Mouse (Mus musculus): Measurements from ENCODE around the gene Prss16. TPM values are rescaled to one million over a fixed set of nuclear protein-coding genes. Genes with fewer than 3 reads are reported as not detected.
"Not testable (repeated sequence)": the region's sequence is repeated elsewhere in the genome, so short reads cannot be mapped to it uniquely, and the experiment has no call there.

Prss16 gene
- polyA plus RNA-seq, 1 experiment, result 1.1 TPM

- no peak for DNase-seq (ENCODE audit: low read depth in 1 of 2, low spot score in 2 of 2)
- Histone ChIP-seq H3K4me1 (ENCODE audit: control insufficient read depth, insufficient read depth, insufficient read length) (no peaks in the 10 kb centered on the region; the same call in 1 of the 2 replicates), H3K27me3 (ENCODE audit: control insufficient read depth, insufficient read depth, low read length) (no peaks in the 10 kb centered on the region), H3K4me3 (ENCODE audit: extremely low read depth, insufficient read depth, insufficient read length) (no peak overlapping the region), H3K27ac (ENCODE audit: insufficient read depth, low read length) (no peak overlapping the region), H3K36me3 (ENCODE audit: control insufficient read depth, insufficient read depth, low read length) (no peaks in the 10 kb centered on the region)
- whole genome bisulfite sequencing, result 44% methylated on average over 2 of the region's 2 CpGs
- TF ChIP-seq CTCF (IDR thresholded peaks at IDR 0.05; ENCODE audit: extremely low read depth, insufficient read depth, insufficient read length, insufficient replicate concordance) (no peak), POLR2A (IDR thresholded peaks at IDR 0.05; ENCODE audit: low read depth, low read length) (no peak)
Measured at GRCm38 (mm10) chr13:22045311-22045710, 35.8 kb upstream of the Prss16 start.

- no peaks in the 10 kb centered on the region for H3K27me3 ChIP-seq (ENCODE audit: control insufficient read depth, insufficient read depth, low read length)
- H3K36me3 ChIP-seq (ENCODE audit: control insufficient read depth, insufficient read depth, low read length), result no peaks in the 10 kb centered on the region
- WGBS, result 94% methylated on average over 6 of the region's 6 CpGs
- no peak for TF ChIP-seq POLR2A (IDR thresholded peaks at IDR 0.05; ENCODE audit: low read depth, low read length)
- no peak for TF ChIP-seq CTCF (IDR thresholded peaks at IDR 0.05; ENCODE audit: extremely low read depth, insufficient read depth, insufficient read length, insufficient replicate concordance)
- H3K4me1 ChIP-seq (ENCODE audit: control insufficient read depth, insufficient read depth, insufficient read length), result no peaks in the 10 kb centered on the region
- no peak overlapping the region for H3K4me3 ChIP-seq (ENCODE audit: extremely low read depth, insufficient read depth, insufficient read length)
- DNase-seq (ENCODE audit: low read depth in 1 of 2, low spot score in 2 of 2), result no peak
- H3K27ac ChIP-seq (ENCODE audit: insufficient read depth, low read length), result no peak overlapping the region
Measured at GRCm38 (mm10) chr13:22044432-22045155, 35.1 kb upstream of the Prss16 start.

- no peaks in the 10 kb centered on the region for H3K27me3 ChIP-seq (ENCODE audit: control insufficient read depth, insufficient read depth, low read length)
- H3K27ac ChIP-seq (ENCODE audit: insufficient read depth, low read length), result peak overlapping the region; percentile 89
- no peaks in the 10 kb centered on the region for H3K4me1 ChIP-seq (ENCODE audit: control insufficient read depth, insufficient read depth, insufficient read length)
- TF ChIP-seq POLR2A (IDR thresholded peaks at IDR 0.05; ENCODE audit: low read depth, low read length) (no peak), CTCF (IDR thresholded peaks at IDR 0.05; ENCODE audit: extremely low read depth, insufficient read depth, insufficient read length, insufficient replicate concordance) (no peak)
- H3K36me3 ChIP-seq (ENCODE audit: control insufficient read depth, insufficient read depth, low read length), result no peaks in the 10 kb centered on the region
- WGBS, result under 1% methylated on average over 13 of the region's 14 CpGs
- no peak for DNase-seq (ENCODE audit: low read depth in 1 of 2, low spot score in 2 of 2)
- peak overlapping the region; percentile 51 for H3K4me3 ChIP-seq (ENCODE audit: extremely low read depth, insufficient read depth, insufficient read length)
Measured at GRCm38 (mm10) chr13:22043503-22044431, 34.2 kb upstream of the Prss16 start.

- WGBS, result under 1% methylated on average over 51 of the region's 80 CpGs
- Histone ChIP-seq H3K27ac (ENCODE audit: insufficient read depth, low read length) (peak within 1 kb of the TSS; percentile 89), H3K4me3 (ENCODE audit: extremely low read depth, insufficient read depth, insufficient read length) (peak within 1 kb of the TSS; percentile 51)
- H3K4me1 ChIP-seq (ENCODE audit: control insufficient read depth, insufficient read depth, insufficient read length); H3K36me3 ChIP-seq (ENCODE audit: control insufficient read depth, insufficient read depth, low read length); H3K27me3 ChIP-seq (ENCODE audit: control insufficient read depth, insufficient read depth, low read length): not testable (repeated sequence)
- TF ChIP-seq POLR2A (IDR thresholded peaks at IDR 0.05; ENCODE audit: low read depth, low read length), result peak; percentile 83
- peak; percentile 78 to 97 for DNase-seq (ENCODE audit: low read depth in 1 of 2, low spot score in 2 of 2)
Measured at GRCm38 (mm10) chr13:22042568-22043502, 33.3 kb upstream of the Prss16 start, which contains the start of the genes Hist1h2ag and Hist1h2bj. TSS of gene Hist1h2ag (minus strand) at chr13:22042944. TSS of gene Hist1h2bj (plus strand) at chr13:22043214.

GRCm38 (mm10) chr13:22041651-22042567 is 32.4 kb upstream of the Prss16 start:
- Histone ChIP-seq H3K27ac (ENCODE audit: insufficient read depth, low read length) (peak overlapping the region; percentile 77), H3K36me3 (ENCODE audit: control insufficient read depth, insufficient read depth, low read length) (no peaks in the 10 kb centered on the region), H3K4me3 (ENCODE audit: extremely low read depth, insufficient read depth, insufficient read length) (peak overlapping the region; percentile 16; the same call in 1 of the 2 replicates), H3K4me1 (ENCODE audit: control insufficient read depth, insufficient read depth, insufficient read length) (no peaks in the 10 kb centered on the region), H3K27me3 (ENCODE audit: control insufficient read depth, insufficient read depth, low read length) (no peaks in the 10 kb centered on the region)
- 5% methylated on average over 13 of the region's 13 CpGs for WGBS
- DNase-seq (ENCODE audit: low read depth in 1 of 2, low spot score in 2 of 2), result no peak
- TF ChIP-seq POLR2A (IDR thresholded peaks at IDR 0.05; ENCODE audit: low read depth, low read length) (no peak), CTCF (IDR thresholded peaks at IDR 0.05; ENCODE audit: extremely low read depth, insufficient read depth, insufficient read length, insufficient replicate concordance) (no peak)
